Mouse (Mus musculus): ENCODE results near the gene Pdcd1lg2.
"Not testable (repeated sequence)": the region's sequence is repeated elsewhere in the genome, so short reads cannot be mapped to it uniquely, and the experiment has no call there.

Gene Pdcd1lg2

GRCm38 (mm10) chr19:29383368-29383767 lies 27.4 kb upstream of the Pdcd1lg2 start:
- no peak for DNase-seq (ENCODE audit: low spot score)

GRCm38 (mm10) chr19:29384412-29384811 lies 26.3 kb upstream of the Pdcd1lg2 start:
- no peak for DNase-seq (ENCODE audit: low spot score)

- DNase-seq (ENCODE audit: low spot score): no peak
Observed at GRCm38 (mm10) chr19:29384994-29385393, 25.7 kb upstream of the Pdcd1lg2 start.

- no peak for DNase-seq (ENCODE audit: low spot score)
Observed at GRCm38 (mm10) chr19:29385822-29386221, 24.9 kb upstream of the Pdcd1lg2 start.

GRCm38 (mm10) chr19:29388818-29389217 lies 21.9 kb upstream of the Pdcd1lg2 start:
- no peak for DNase-seq (ENCODE audit: low spot score)

GRCm38 (mm10) chr19:29390483-29390882 lies 20.2 kb upstream of the Pdcd1lg2 start:
- no peak for DNase-seq (ENCODE audit: low spot score)

- DNase-seq (ENCODE audit: low spot score): no peak
Observed at GRCm38 (mm10) chr19:29391279-29391678, 19.4 kb upstream of the Pdcd1lg2 start.

- DNase-seq (ENCODE audit: low spot score): no peak
Observed at GRCm38 (mm10) chr19:29393333-29393732, 17.4 kb upstream of the Pdcd1lg2 start.

GRCm38 (mm10) chr19:29394721-29395120 lies 16.0 kb upstream of the Pdcd1lg2 start:
- DNase-seq (ENCODE audit: low spot score): no peak

GRCm38 (mm10) chr19:29396353-29396752 lies 14.4 kb upstream of the Pdcd1lg2 start:
- no peak for DNase-seq (ENCODE audit: low spot score)

- no peak for DNase-seq (ENCODE audit: low spot score)
Observed at GRCm38 (mm10) chr19:29399786-29400185, 10.9 kb upstream of the Pdcd1lg2 start.

- DNase-seq (ENCODE audit: low spot score): peak; percentile 25
Observed at GRCm38 (mm10) chr19:29400466-29400865, 10.3 kb upstream of the Pdcd1lg2 start.

GRCm38 (mm10) chr19:29402621-29403020 lies 8.1 kb upstream of the Pdcd1lg2 start:
- DNase-seq (ENCODE audit: low spot score): no peak

GRCm38 (mm10) chr19:29403251-29403650 lies 7.5 kb upstream of the Pdcd1lg2 start:
- DNase-seq (ENCODE audit: low spot score): no peak

- DNase-seq (ENCODE audit: low spot score): no peak
Observed at GRCm38 (mm10) chr19:29405388-29405787, 5.3 kb upstream of the Pdcd1lg2 start.

- no peak for DNase-seq (ENCODE audit: low spot score)
Observed at GRCm38 (mm10) chr19:29406042-29407017, 4.4 kb upstream of the Pdcd1lg2 start.

GRCm38 (mm10) chr19:29412476-29413420 lies 2.0 kb downstream of the Pdcd1lg2 start:
- no peak for DNase-seq (ENCODE audit: low spot score)

- DNase-seq (ENCODE audit: low spot score): no peak
Observed at GRCm38 (mm10) chr19:29414513-29414912, 3.8 kb downstream of the Pdcd1lg2 start.

- not testable (repeated sequence) for DNase-seq (ENCODE audit: low spot score)
Observed at GRCm38 (mm10) chr19:29414917-29415316, 4.2 kb downstream of the Pdcd1lg2 start.

GRCm38 (mm10) chr19:29416393-29416902 lies 5.7 kb downstream of the Pdcd1lg2 start:
- no peak for DNase-seq (ENCODE audit: low spot score)

GRCm38 (mm10) chr19:29417188-29417587 lies 6.5 kb downstream of the Pdcd1lg2 start:
- DNase-seq (ENCODE audit: low spot score): no peak

GRCm38 (mm10) chr19:29417894-29418293 lies 7.2 kb downstream of the Pdcd1lg2 start:
- no peak for DNase-seq (ENCODE audit: low spot score)
